Mouse (Mus musculus) myocyte (in vitro differentiated cells): ENCODE measurements at regions not wholly inside any gene's neighbourhood (a gene's known extent, or its start where the extent isn't known, plus 50 kb on each side); places are given as distances from the start of the nearest gene placed in this dataset.

Experiments
- CEBPB ChIP-seq: IDR thresholded peaks from 2 replicates; pipeline ENCODE4 v1.6.1; 2011; ENCODE audit warnings: mild to moderate bottlenecking, moderate library complexity; ENCODE audit not compliant: poor library complexity, insufficient read depth, severe bottlenecking
- E2F4 ChIP-seq: IDR thresholded peaks from one replicate; pipeline ENCODE4 v1.6.1; 2011; ENCODE audit warnings: mild to moderate bottlenecking, control low read depth, moderate library complexity; ENCODE audit not compliant: insufficient read depth
- MAX ChIP-seq: IDR thresholded peaks from one replicate; pipeline ENCODE4 v1.6.1; 2011; ENCODE audit warnings: low read depth, mild to moderate bottlenecking, control low read depth
- MYOD1 ChIP-seq, 3 experiments: IDR thresholded peaks; one replicate each; pipeline ENCODE4 v1.6.1; 2011; ENCODE audit warnings: control low read depth in 2 of 3, low read depth in 2 of 3, mild to moderate bottlenecking in 2 of 3, moderate library complexity in 1 of 3; ENCODE audit not compliant: insufficient read length in 2 of 3, control insufficient read depth in 1 of 3
- MYOG ChIP-seq, 3 experiments: IDR thresholded peaks; one replicate each; pipeline ENCODE4 v1.6.1; 2011; ENCODE audit warnings: control low read depth in 2 of 3, low read depth in 2 of 3, mild to moderate bottlenecking in 2 of 3; ENCODE audit not compliant: insufficient read length in 2 of 3, control insufficient read depth in 1 of 3, insufficient read depth in 1 of 3
- POLR2A ChIP-seq: IDR thresholded peaks from one replicate; pipeline ENCODE4 v1.6.1; 2011; ENCODE audit warnings: low read depth, mild to moderate bottlenecking, control low read depth, moderate library complexity; ENCODE audit not compliant: insufficient read length
- POLR2AphosphoS2 ChIP-seq: IDR thresholded peaks from one replicate; pipeline ENCODE4 v1.6.1; 2011; ENCODE audit warnings: low read depth, control low read depth; ENCODE audit not compliant: insufficient read length
- REST ChIP-seq: IDR thresholded peaks from one replicate; pipeline ENCODE4 v1.6.1; 2011; ENCODE audit warnings: mild to moderate bottlenecking, control low read depth, moderate library complexity; ENCODE audit not compliant: insufficient read depth, insufficient read length
- SRF ChIP-seq: IDR thresholded peaks from one replicate; pipeline ENCODE4 v1.6.1; 2011; ENCODE audit warnings: low read depth; ENCODE audit not compliant: control insufficient read depth, insufficient read length
- TCF12 ChIP-seq: IDR thresholded peaks from one replicate; pipeline ENCODE4 v1.6.1; 2011; ENCODE audit warnings: mild to moderate bottlenecking, control low read depth; ENCODE audit not compliant: poor library complexity, insufficient read depth, severe bottlenecking
- TCF3 ChIP-seq: IDR thresholded peaks from one replicate; pipeline ENCODE4 v1.6.1; 2011; ENCODE audit warnings: low read depth, control low read depth; ENCODE audit not compliant: insufficient read length
- USF1 ChIP-seq: IDR thresholded peaks from one replicate; pipeline ENCODE4 v1.6.1; 2011; ENCODE audit warnings: low read depth, mild to moderate bottlenecking, control low read depth, moderate library complexity

GRCm38 (mm10) chr15:97446181-97446580 lies 199.1 kb upstream of the Amigo2 start:
- TF ChIP-seq POLR2A (no peak), MAX (no peak), MYOD1 (IDR thresholded peaks at IDR 0.05; ENCODE audit: control insufficient read depth in 1 of 3, insufficient read length in 2 of 3, low read depth in 2 of 3) (no peak), CEBPB (no peak), E2F4 (no peak), TCF12 (no peak), POLR2AphosphoS2 (no peak), USF1 (no peak), MYOG (IDR thresholded peaks at IDR 0.05; ENCODE audit: control insufficient read depth in 1 of 3, insufficient read depth in 1 of 3, insufficient read length in 2 of 3, low read depth in 2 of 3) (no peak), REST (no peak), SRF (no peak), TCF3 (no peak)
